Mouse (Mus musculus): Measurements from ENCODE around the gene Wars. TPM values are rescaled to one million over a fixed set of nuclear protein-coding genes. Genes with fewer than 3 reads are reported as not detected.

The Wars gene
- total RNA-seq, 4 experiments from 2014 or later, result 82.6 to 97.2 (median 90.6) TPM

GRCm38 (mm10) chr12:108909846-108910433 lies 16.0 kb upstream of the Wars start:
- no peak for DNase-seq (ENCODE audit: low spot score in 2 of 2)

DNA sequence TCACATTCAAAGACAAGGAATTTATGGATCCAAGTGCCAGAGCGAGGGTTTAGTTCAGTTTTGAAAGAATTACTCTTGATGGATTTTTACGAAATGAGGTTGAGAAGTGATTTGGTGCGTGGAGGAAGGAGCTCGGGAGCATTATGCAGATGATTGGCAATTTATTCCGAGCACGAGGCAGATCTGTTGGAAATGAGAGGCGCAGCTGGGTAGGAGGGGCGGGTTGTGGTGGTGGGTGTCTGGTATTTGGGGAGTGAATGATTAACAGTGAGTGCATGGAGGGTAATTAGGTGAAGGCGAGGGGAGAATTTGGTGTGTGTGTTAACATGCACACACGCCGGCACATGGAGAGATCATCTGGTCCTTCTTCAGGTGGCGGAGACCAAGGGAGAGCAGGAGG lies 12.4 kb upstream of the Wars start:
- DNase-seq (ENCODE audit: low spot score in 2 of 2), result no peak

DNA sequence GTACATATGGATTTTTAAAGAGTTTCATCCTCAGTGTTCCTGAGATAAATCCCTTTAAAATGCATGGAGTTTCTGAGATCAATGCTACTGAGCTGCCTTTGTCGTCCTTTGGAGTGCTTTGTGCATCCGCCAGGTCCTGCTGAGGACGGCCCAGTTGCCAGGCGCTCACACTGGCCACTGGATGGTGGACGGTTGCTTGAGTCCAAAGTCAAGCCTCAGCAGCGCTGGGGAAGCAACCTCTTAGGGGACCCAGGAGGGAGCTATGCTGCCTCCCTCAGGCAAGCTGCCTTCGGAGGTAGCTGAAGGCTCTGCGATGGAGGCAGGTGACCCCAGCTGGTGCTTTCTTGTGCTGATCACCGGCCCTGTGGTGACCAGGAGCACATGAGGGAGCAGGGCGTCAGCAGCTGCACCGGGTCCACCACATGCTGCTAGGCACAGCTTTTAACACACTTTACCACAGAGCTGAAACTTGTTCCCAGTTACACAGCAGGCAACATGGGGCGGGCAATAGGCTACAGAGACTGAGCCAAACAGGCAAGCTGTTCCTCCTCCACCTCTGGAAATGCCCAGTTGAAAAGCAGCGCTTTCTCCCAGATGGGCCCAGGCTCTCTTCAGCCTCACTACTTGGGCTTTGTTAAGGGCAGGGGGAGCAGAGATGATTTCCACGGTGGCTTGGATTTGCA lies 11.8 kb upstream of the Wars start:
- DNase-seq (ENCODE audit: low spot score in 2 of 2), result no peak

DNA sequence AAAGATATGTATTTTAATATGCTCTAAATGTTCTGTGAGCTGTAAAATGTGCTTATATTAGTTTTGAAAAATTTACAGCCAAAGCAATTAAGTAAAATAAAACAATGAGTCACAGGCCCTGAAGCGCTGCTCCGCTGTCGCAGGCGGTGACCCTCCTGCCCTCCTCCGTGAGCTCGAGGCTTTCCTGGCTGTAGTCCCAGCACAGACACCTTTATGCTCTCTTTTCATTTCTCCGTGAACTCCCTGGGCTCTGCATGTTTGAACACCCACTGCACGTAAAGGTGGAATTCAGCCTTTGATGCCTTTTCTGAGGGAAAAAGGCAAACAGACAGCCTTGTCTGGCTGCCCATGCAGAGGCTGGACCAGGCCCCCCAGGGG lies 10.3 kb upstream of the Wars start:
- DNase-seq (ENCODE audit: low spot score in 2 of 2), result no peak

- DNase-seq (ENCODE audit: low spot score in 2 of 2), result peak; percentile 72 to 87
Observed at GRCm38 (mm10) chr12:108903600-108904275, 9.8 kb upstream of the Wars start.

DNA sequence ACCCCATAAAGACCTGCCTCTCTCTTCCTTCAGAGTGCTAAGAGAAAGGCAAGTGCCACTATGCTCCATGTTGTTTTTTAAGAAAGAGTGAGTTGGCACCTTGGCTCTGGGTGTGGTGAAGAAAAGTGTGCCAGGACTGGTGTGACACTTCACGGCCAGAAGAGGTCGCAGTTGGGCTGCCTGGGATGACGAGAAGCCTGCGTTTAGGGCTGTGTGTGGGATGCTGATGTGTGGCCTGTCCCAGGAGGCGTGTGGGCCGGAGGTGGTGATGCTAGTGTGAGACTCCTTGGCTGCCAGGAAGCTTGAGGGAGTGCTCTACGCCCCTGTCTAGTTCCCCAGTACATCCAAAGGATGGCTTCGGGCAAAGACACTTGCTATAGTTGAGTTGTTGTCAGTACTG lies 9.0 kb upstream of the Wars start:
- peak; percentile 62 to 70 for DNase-seq (ENCODE audit: low spot score in 2 of 2)

DNA sequence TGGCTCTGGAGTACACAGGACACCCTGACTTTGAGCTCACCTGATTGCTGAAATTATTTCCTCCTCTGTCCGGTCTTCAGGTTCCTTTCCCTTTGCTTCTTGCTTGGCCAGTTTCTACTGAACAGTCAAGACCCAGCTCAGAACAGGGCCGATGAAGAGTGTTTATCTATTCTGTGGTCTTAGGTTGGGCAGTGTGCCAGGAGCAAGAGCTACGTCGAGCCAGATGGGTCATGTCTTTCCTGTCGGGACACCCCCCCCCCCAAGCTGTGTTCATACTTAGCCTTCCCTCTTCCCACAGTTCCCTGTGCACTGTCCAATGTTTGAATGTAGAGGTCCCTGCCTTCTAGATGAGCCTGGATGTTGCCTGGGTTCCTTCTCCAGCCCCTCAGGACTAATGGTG lies 7.4 kb upstream of the Wars start:
- no peak for DNase-seq (ENCODE audit: low spot score in 2 of 2)

- DNase-seq (ENCODE audit: low spot score in 2 of 2), result no peak
Observed at GRCm38 (mm10) chr12:108896006-108896405, 2.0 kb upstream of the Wars start.

DNA sequence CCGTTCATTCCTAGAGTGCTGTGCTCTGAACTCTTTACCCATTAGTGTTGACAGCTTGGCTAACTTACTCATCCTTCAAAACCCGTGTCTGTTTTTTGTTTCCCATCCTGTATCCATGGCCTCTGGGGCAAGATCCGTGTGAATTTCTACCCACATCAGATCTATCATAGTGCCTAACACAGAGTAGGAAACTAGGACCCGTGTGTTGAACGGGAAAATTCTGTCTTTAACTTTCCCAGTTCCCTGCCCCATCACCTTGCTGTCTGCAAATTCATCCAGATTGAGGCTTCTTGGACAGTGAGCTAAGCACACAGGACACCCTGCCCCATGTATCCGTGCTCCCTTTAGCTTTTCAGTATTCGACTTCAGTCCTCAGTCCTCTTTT lies 450 bp upstream of the Wars start:
- no peak for DNase-seq (ENCODE audit: low spot score in 2 of 2)

DNA sequence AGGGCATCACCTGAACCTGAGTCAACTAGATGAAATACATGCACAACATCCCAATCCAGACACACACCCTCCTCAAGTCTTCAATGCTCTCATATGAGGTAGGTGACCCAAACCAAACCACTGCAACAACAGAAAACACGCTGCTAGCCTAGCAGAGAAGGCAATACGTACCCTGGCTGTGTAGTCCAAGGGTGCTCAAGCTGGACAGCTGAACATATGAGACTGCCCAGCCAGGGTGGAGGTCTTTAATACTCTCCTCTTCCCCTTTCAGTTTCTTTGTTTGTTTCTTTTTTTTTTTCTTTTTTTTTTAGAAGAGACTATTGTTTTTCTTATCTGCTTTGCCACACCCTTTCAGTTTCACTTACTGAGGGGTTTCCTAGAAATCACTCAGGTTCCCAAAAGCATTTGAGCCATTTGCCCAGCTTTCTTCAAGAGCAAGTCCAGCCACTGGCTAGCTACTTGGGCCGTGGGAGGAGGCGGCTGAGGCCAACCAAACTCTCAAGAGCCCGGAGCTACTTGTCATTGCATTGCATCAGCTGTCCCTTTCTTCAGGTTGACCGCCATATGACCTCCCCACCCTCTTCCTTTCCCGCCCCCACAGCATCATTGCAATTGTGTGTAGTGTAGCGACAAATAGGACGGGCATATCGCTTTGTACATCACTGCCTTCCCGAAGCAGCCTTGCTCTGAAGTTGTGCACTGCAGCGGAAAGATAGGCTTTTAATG lies 822 bp downstream of the Wars start, which contains the start of gene Wdr25:
Gene Wdr25 (plus strand): TSS at position 643 of the 726 bp plus-strand sequence.
- no peak for DNase-seq (ENCODE audit: low spot score in 2 of 2)

DNA sequence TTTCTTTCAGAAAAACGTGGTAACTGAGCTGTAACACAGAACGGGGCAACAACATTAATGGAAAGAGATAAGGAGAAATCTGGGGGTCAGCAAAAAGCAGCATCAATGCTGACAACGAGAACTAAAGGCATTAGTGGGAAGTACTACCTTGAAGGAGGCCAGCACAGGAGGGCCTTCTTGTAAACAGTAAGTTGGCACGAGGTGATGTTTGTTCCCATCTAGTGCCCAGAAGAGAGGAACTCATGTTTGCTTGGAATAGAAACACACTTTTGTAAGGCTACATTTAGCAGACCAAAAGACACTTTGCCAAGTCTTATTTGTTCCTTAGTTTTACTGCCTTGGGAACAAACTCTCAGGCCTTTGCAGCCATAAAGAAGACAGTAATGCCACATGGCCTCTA lies 5.3 kb downstream of the Wars start:
- no peak for DNase-seq (ENCODE audit: low spot score in 2 of 2)

GRCm38 (mm10) chr12:108887077-108887476 lies 6.9 kb downstream of the Wars start:
- DNase-seq (ENCODE audit: low spot score in 2 of 2), result no peak

DNA sequence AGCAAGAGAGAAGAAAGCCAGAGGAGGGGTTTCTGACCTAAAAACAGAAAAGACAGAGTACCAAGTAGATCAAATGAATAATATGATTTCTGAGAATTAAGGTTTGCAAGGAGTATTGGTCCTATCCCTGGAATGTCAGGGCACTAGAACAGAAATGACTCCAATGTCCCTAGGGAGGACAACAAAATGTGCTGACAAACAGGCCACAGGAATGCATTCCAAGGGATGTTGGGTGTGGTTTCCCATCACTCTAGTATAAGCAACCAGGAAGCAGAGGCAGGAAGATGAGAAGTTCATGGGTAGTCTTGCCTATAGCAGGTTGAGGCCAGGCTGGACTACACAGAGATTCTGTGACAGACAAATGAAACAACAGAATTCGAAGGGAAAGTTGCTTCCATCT lies 8.1 kb downstream of the Wars start:
- no peak for DNase-seq (ENCODE audit: low spot score in 2 of 2)

- no peak for DNase-seq (ENCODE audit: low spot score in 2 of 2)
Observed at GRCm38 (mm10) chr12:108882776-108883175, 11.2 kb downstream of the Wars start.

DNA sequence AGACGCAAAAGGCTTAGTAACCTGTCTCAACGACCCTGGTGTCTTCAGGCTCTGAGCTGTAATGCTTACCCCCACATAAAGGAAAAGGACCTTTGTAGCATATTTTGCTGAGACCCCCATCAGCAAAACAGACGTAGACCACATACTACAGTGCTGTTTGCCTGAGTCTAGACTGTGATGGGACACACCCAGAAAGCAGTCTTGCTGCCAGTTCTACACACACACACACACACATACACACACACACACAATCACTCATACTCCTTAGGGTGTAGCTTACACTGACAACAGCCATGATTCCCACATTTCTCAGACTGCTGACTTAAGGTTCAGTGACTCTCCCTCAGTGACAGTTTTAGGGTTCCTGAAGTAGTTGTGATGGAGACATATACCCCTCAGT lies 12.8 kb downstream of the Wars start:
- no peak for DNase-seq (ENCODE audit: low spot score in 2 of 2)

- no peak for DNase-seq (ENCODE audit: low spot score in 2 of 2)
Observed at GRCm38 (mm10) chr12:108880606-108881005, 13.4 kb downstream of the Wars start.

GRCm38 (mm10) chr12:108879138-108879537 lies 14.8 kb downstream of the Wars start:
- no peak for DNase-seq (ENCODE audit: low spot score in 2 of 2)

GRCm38 (mm10) chr12:108873122-108873521 lies 20.9 kb downstream of the Wars start:
- no peak for DNase-seq (ENCODE audit: low spot score in 2 of 2)

DNA sequence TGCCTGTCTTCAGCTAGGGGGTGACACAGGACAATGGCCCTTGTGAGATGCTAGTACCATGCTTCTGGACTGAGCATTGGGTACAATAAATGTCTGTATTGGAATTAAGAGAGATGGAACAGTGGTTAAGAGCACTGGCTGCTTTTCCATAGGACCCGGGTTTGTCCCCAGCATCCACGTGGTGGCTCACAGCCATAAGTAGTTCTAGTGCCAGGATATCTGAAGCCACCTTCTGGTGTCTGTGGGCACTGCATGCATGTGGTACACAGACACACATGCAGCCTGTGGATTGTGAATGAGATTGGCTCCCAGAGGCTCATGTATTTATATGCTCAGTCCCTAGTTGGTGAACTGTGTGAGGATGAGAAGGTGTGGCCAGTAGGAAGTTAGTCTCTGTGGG lies 24.4 kb downstream of the Wars start:
- no peak for DNase-seq (ENCODE audit: low spot score in 2 of 2)

GRCm38 (mm10) chr12:108865007-108865494 lies 28.9 kb downstream of the Wars start:
- no peak for DNase-seq (ENCODE audit: low spot score in 2 of 2)

GRCm38 (mm10) chr12:108858486-108858885 lies 35.5 kb downstream of the Wars start:
- DNase-seq (ENCODE audit: low spot score in 2 of 2), result no peak

GRCm38 (mm10) chr12:108857589-108858184 lies 36.3 kb downstream of the Wars start:
- no peak for DNase-seq (ENCODE audit: low spot score in 2 of 2)
